Mouse (Mus musculus) Patski (cell line): ENCODE results near the gene Ghdc. TPM values are rescaled to one million over a fixed set of nuclear protein-coding genes. Genes with fewer than 3 reads are reported as not detected.

Experiments used
- ATAC-seq: fragments of 100-300 bp; one replicate; pipeline ENCODE4 v1.8.0; 2021
- CTCF ChIA-PET: fragments of 350-600 bp; sonication (Branson Sonifier 250); formaldehyde crosslinking; loops from one replicate; lab custom pipeline; 2022; ENCODE audit warnings: inconsistent platforms; lab: Charles Lee
- POLR2A ChIA-PET: fragments of 350-600 bp; sonication (Branson Sonifier 250); formaldehyde crosslinking; loops from one replicate; lab custom pipeline; 2022; ENCODE audit warnings: antibody characterized with exemption, inconsistent platforms; lab: Charles Lee
- DNase-seq: peaks from one replicate; pipeline ENCODE4 v3.0.0-alpha.2; 2011; ENCODE audit warnings: low read depth, low spot score
- H3K27me3 ChIP-seq: fragments of 371-371 bp; one replicate; pipeline ENCODE4 v1.5.1; 2021
- CTCF ChIP-seq: fragments of 100-300 bp; IDR thresholded peaks from one replicate; pipeline ENCODE4 v1.5.1; 2021
- in situ Hi-C: fragments of 300-500 bp; cut with MboI; formaldehyde crosslinking; loops from 3 replicates; pipeline ENCODE4 v1.11.1; 2018; ENCODE audit warnings: low pct_unique_long_range_greater_than_20kb, mixed read lengths
- polyA plus RNA-seq: library from polyadenylated mRNA; unstranded; gene quantifications from one replicate; pipeline ENCODE4 v1.2.3, GENCODE M21; 2021

The Ghdc gene
- polyA plus RNA-seq = 24.7 TPM

DNA sequence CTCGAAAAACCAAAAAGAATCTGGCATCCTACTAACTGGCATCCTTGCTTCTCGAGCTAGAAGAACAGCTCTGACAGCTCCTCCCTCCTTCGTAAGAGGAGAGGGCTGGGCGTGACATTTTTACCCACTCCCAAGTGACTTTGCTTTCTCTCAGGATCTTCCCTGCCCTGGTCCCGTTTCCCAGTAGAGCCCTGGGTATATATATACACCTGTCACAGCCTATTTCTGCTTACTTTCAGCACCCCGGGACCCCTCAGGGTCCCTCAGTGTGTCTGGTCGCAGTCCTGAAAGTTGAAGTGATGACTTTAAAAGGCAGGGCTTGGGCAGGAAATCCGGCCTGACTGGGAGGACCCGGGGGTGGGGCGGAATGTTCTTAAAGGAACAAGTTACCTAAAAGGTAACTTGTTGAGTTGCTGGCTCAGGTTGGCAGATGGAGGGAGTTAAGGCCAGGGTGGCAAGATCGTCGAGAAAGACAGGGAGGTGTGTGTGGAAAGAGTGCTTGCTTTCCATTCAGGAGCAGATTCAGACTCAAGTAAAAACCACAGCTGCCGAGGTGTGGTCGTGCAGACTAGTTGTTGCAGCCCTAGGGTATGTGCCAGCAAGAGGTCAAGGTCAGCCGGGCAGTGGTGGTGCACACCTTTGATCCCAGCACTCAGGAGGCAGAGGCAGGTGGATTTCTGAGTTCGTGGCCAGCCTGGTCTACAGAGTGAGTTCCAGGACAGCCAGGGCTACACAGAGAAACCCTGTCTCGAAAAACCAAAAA lies at the start of gene Ghdc:
Gene Ghdc, minus strand, starts transcription at position 312 of the 763 bp plus-strand sequence.
- CTCF ChIA-PET = interaction anchor here (0.6 to 1.4 kb wide), 3 partner anchors 9 to 183 kb away, joined by 3 to 6 read pairs (median 4); no protein-coding TSS in a partner anchor
- no peak for TF ChIP-seq CTCF
- ATAC-seq = peak; percentile 80
- POLR2A ChIA-PET = interaction anchor here (1.7 kb wide), 1 partner anchor 37 kb away, joined by 5 read pairs; no protein-coding TSS in a partner anchor
- in situ Hi-C loops = no loop called here
- no peaks in the 10 kb centered on the region for H3K27me3 ChIP-seq
- DNase-seq = no peak

DNA sequence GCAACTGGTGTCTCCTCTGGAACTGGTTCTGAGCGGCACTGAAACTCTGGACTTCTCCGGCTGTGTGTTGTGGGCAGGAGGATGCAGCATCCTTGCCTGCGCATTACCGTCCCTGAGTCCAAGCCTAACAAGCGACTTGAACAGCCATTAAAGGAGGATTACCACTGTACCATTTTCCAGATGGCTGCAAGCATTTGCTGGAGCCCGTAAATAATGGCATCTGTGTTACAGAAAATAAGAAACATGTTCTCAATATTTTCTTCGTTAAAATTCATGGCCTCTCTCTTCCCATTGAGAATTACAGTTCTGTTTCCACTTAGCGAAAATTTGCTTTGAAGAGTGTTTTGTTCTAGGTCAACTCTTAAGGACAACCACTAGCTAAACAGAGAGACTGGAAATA lies 49.3 kb upstream of the Ghdc start:
- ChIA-PET POLR2A (no interaction called here), CTCF (no interaction called here)
- ATAC-seq = no peak
- no peaks in the 10 kb centered on the region for H3K27me3 ChIP-seq
- in situ Hi-C loops = no loop called here
- DNase-seq = no peak
- TF ChIP-seq CTCF = no peak

DNA sequence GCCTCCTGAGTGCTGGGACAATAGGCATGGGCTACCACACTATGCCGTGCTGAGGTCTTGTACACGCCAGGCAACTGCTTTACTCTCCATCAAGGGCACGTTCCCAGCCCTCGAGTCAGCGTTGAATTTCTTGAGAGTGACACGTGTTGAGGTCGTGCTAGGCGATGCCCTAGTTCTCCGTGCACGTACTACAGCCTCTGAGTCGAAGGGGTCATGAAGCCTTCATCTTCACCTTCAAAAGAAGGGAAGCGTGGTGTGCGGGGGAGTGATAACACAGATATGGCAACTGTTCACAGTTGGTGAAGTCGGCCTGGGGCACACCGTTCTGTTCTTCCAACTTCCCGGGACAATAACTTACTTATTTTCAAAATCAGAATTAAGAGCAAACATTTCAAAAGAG lies 48.9 kb upstream of the Ghdc start:
- DNase-seq = no peak
- POLR2A ChIA-PET = no interaction called here
- H3K27me3 ChIP-seq = no peaks in the 10 kb centered on the region
- no peak for ATAC-seq
- no peak for TF ChIP-seq CTCF
- in situ Hi-C loops = no loop called here
- CTCF ChIA-PET = no interaction called here

DNA sequence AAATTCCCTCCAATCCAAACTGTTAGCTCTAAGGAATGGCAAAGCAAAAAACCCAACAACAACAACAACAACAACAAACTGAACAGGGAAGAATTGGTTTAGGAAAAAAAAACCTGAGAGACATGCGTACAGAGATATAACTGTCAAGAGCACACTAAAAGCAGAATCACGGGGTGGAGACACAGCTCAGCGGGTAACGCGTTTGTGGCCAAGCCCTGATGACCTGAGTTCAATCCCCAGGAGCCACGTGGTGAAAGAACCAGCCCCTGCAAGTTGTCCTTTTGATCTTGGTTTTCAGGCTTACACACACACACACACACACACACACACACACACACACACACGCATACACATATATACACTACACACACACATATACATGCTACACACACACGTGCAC lies 48.3 kb upstream of the Ghdc start:
- POLR2A ChIA-PET = no interaction called here

DNA sequence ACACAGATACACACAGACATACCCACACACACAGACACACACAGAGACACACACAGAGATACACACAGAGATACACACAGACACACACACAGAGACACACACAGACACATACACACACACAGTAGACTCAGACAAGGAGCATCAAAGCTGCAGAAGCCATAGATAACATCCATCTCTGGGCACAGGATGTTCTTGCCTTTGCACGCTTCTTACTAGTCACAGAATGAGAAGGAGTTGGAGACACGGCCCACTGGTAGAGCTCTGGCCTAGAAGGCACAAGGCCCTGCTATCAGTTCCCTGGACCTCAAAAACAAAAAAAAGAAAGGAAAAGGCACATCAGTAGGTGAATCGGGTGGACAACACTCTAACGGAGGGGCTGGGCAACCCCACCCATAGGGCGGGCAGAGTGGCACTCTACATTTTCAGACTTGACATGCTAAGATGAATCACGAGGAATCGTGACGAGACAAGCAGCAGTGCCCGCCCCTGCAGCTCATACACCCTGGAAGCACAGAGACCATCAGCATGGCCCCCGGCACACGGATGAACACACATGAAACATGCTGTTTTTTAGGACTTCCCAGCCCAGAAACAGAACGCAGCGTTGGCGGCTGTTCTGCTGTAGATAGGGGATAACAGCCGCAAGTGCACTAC lies 47.7 kb upstream of the Ghdc start:
- in situ Hi-C loops = no loop called here
- TF ChIP-seq CTCF = no peak
- POLR2A ChIA-PET = no interaction called here
- CTCF ChIA-PET = no interaction called here
- ATAC-seq (no peak), DNase-seq (no peak)
- H3K27me3 ChIP-seq = no peaks in the 10 kb centered on the region

More for the DNA sequence above, 48.3 kb upstream of the Ghdc start:
- in situ Hi-C loops = no loop called here
- ATAC-seq (no peak), DNase-seq (no peak)
- TF ChIP-seq CTCF = no peak
- no peaks in the 10 kb centered on the region for H3K27me3 ChIP-seq
- CTCF ChIA-PET = no interaction called here

DNA sequence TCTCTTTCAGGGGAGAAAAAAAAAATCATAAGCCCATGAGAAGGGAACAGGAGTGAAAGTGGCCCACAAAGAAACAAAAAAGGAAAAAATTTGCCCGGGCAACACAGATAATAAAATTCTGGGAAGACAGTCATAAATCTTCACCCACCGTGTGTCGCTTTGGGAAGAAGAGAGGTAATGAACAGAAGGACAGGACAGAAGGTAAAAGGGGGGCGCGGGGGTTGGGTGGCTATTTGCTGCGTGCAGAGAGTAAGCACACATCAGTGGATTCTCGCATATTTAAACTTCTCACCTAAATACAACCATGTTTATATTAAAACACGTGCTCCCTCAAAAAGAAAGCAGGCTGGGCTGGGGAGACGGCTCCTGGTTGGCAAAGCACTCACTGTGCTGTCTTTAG lies 46.6 kb upstream of the Ghdc start:
- ATAC-seq = no peak
- POLR2A ChIA-PET = interaction anchor here (0.9 kb wide), 1 partner anchor 44 kb away, joined by 4 read pairs; no protein-coding TSS in a partner anchor
- DNase-seq = no peak
- no peaks in the 10 kb centered on the region for H3K27me3 ChIP-seq
- CTCF ChIA-PET = no interaction called here
- no peak for TF ChIP-seq CTCF
- in situ Hi-C loops = no loop called here

DNA sequence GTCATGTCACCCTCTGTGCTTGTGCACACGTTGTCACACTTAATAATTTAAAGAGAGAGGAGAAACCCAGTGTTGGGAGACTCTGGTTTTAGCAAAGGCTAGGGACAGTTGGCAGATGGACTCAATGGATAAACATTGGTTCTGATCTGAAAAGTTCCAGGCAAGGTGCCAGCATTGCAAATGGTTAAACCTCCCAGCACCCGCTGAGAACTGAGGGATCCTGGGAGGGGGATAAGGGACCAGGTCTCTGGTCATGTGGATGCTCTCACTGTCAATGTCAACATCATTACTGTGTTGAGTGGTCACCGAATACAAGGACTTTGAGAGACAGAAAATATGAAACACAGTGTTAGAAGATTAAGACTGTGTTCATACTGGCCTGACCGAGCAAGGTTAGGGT lies 46.0 kb upstream of the Ghdc start:
- CTCF ChIA-PET = no interaction called here

DNA sequence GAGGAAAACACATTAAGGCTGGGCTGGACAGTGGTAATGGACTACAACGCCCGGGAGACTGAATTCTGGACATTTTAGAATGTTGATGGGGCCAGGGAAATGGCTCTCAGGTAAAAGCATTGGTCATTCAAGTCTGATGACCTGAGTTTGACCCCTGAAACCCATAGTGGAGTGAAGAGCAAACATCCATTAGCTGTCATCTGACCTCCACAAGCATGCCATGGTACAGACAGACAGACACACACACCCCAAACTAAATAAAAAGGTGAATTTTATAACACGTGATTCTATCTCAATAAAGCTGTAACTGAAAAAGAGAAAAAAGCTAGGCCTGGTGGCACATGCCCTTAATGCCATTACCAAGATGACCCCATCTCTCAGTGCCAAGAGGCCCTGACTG lies 45.6 kb upstream of the Ghdc start:
- CTCF ChIA-PET = interaction anchor here (2.6 kb wide), 1 partner anchor 9 kb away, joined by 8 read pairs; no protein-coding TSS in a partner anchor
- no peaks in the 10 kb centered on the region for H3K27me3 ChIP-seq
- DNase-seq = no peak
- no peak for TF ChIP-seq CTCF
- ATAC-seq = no peak
- in situ Hi-C loops = no loop called here
- POLR2A ChIA-PET = interaction anchor here (0.9 kb wide), 1 partner anchor 45 kb away, joined by 4 read pairs; no protein-coding TSS in a partner anchor

More for the DNA sequence above, 46.0 kb upstream of the Ghdc start:
- DNase-seq (no peak), ATAC-seq (no peak)
- in situ Hi-C loops = no loop called here
- POLR2A ChIA-PET = interaction anchor here (0.9 kb wide), 1 partner anchor 45 kb away, joined by 4 read pairs; no protein-coding TSS in a partner anchor
- TF ChIP-seq CTCF = no peak
- no peaks in the 10 kb centered on the region for H3K27me3 ChIP-seq

DNA sequence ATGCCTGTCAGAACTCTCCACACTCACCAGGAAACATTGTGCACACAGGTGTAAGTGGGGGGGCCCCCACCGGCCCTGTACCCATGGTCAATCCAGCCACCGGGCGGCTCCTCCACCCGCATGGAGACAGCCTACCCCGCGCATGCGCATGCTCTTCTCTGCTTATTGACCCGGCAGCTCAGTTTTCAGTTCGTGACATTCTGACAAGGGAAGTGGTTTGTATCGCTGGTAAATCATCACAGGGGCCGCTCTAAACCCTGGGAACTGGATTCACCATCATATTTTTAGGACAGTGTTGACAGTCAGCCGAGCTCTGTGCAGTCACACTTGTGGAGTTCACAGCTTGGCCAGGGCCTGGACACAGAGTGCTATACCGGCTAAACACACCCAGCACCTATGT lies 43.7 kb upstream of the Ghdc start:
- H3K27me3 ChIP-seq = no peaks in the 10 kb centered on the region
- DNase-seq (no peak), ATAC-seq (peak; percentile 8)
- in situ Hi-C loops = no loop called here
- TF ChIP-seq CTCF = no peak
- ChIA-PET CTCF (interaction anchor here (0.6 to 2.6 kb wide), 4 partner anchors 9 to 26 kb away, joined by 3 to 8 read pairs (median 4); no protein-coding TSS in a partner anchor), POLR2A (interaction anchor here (0.7 kb wide), 1 partner anchor 138 kb away, joined by 5 read pairs; no protein-coding TSS in a partner anchor)

DNA sequence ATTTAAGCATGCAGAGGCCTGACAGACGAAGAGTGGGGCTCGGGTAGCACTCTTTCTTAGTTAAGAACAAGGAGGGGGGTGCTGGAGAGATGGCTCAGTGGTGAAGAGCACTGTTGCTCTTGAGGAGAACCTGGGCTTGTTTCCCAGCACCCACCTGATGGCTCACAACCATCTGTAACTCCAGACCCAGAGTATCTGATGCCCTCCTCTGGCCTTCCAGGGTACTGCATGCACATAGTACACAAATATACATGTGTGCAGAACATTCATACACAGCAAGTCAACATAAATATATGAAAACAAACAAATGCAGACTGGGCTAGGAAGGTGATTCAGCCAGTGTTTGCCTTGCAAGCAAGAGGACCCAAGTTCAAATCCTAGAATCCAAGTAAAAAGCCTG lies 40.4 kb upstream of the Ghdc start:
- ChIA-PET POLR2A (interaction anchor here (0.6 to 1.6 kb wide), 4 partner anchors 9 to 119 kb away, joined by 3 to 6 read pairs (median 5); partner anchors contain the start of gene Stat5b), CTCF (interaction anchor here (0.9 to 2.1 kb wide), 6 partner anchors 11 to 41 kb away, joined by 3 to 7 read pairs (median 4); no protein-coding TSS in a partner anchor)
- in situ Hi-C loops = no loop called here
- ATAC-seq = no peak
- TF ChIP-seq CTCF = peak; percentile 68
- DNase-seq = no peak
- H3K27me3 ChIP-seq = no peaks in the 10 kb centered on the region
